Mouse (Mus musculus) layer of hippocampus, adult 6 months (tissue): Measurements from ENCODE around the gene Gjb3. TPM values are rescaled to one million over a fixed set of nuclear protein-coding genes. Genes with fewer than 3 reads are reported as not detected.

Experiments
- long read RNA-seq, 2 experiments: library from polyadenylated mRNA; unstranded; transcript quantifications; one replicate each; pipeline ENCODE4 v2.0.0; 2019 to 2020
- polyA plus RNA-seq: library from polyadenylated mRNA; unstranded; fragments of <200 nt; fragmentation: Nextera tagmentation; gene quantifications from 2 replicates; pipeline ENCODE4 v1.2.3, GENCODE M21; 2021

Gjb3 gene
- polyA plus RNA-seq = 0.09 and 0.16 TPM in 2 replicates
- long read RNA-seq, experiment 1, partial matches to known transcripts = 0 of 1 reads
- long read RNA-seq, experiment 1, other reads (novel, unspliced or antisense) = 0 of 1 reads
- long read RNA-seq, experiment 2, partial matches to known transcripts = 0 of 2 reads
- long read RNA-seq, experiment 2, other reads (novel, unspliced or antisense) = 0 of 2 reads

DNA sequence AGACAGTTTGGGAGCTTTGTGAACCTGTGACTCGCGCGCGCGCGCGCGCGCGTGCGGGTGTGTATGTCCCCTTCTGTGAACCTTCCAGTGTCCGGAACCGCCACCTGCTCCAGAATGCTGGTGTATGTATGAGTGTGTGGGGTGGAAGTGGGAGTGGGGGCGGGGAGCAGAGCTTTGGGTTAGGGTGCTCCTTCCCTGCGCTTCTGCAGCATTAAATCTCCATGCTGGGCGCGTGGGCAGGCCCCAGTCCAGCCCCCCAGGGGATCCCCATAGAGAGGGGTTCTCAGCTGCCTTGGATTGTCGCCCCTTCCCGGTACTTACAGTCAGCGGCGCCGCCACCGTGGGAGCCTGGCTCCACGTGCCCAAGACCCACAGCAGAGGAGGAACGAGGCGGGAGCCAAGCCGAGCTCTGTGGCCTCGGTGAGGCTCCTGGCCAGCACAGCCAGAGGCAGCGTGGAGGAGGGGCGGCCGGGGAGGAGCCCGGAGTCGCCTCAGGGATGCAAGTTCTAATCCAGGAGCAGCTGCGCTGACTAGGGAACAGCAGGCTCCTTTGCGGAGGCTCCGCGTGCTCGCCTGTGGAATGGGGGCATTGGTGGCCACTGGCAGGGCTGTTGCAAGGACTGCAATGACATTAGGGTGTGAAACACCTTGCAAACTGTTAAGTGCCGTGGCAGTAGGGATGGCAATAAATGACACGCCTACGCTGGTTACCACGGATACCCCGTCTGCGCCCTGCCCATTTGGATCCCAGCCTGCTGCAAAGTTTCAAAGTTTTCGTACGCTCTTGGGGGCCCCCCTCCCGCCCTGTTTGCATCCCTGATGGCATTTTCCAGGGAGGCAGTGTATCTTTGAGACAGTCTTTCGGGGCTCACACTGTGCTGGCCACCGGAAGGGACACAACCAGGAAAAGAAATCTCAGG, at the start of gene Gjb3:
TSS of gene Gjb3 (minus strand) at position 664 of the 920 bp plus-strand sequence.

DNA sequence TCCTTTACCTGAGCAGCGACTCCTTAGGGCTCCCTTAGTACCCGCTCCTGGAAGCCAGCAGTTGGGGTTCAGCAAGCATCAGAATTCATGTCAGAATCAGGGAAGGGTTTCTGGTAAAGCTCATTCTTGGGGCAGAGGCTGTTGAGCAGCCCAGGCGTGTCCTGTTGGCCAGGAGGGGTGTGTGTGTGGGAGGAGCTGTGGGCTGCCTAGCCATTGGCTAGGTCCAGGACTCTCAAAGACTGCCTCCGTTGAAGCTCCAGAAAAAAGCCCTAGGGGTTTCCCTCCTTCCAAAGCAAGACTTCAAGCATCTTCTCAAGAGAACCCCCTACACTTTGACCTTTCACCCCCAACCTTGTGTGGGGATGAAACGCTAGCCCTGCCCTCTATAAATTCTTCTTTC, 27.4 kb upstream of the Gjb3 start, which contains the start of gene Gjb5:
TSS of gene Gjb5 (minus strand) at position 164 of the 400 bp plus-strand sequence.

DNA sequence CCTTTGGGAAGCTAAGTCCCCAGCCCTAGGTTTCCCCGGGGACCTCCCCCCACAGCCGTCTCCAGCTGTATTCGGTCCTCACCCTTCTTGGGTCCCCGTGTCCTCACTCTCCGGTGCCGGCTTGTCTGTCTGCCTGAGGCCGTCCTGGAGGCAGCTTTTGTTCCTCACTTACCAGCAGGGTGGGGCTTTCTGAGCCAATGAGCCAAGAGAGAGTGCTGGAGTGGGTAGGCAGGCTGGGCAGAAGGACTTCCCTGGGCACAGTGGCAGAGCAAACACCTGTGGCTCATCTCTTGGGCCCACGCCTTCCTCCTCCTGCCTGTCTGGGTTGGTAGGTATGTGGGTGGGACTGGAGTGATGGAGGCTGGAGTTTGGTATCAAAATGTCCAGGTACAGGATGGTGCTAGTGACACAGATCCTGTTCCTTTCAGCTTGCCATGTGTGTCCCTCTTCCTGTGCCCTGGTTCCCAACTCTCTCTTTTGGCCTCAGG, 23.4 kb upstream of the Gjb3 start, which contains the start of gene Gjb4:
TSS of gene Gjb4 (minus strand) at position 131 of the 488 bp plus-strand sequence.

DNA sequence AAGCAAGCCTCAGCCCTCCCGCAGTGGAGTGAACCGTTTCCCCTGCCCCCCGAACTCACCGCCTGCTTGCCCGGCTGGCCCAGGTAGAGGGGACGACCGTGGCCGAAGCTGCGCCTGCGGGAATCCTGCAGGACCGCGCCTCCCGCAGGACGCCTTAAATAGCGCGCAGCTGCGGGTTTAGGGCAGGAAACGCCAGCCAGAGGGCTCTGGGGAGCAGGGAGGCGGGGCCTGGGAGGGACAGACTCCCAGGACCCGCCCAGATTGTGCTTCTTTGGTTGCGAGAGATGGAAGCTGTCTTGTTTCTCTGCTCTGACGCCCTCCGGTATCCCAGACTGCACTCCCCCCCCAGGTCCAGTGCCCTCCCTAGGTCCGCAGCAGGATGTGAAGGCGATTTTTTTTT, 16.8 kb downstream of the Gjb3 start, which contains the start of gene Gja4:
TSS of gene Gja4 (minus strand) at position 179 of the 400 bp plus-strand sequence.

Other genes starting within 250 kb of the Gjb3 start
- gene Tmem35b, start 207.2 kb downstream of the Gjb3 start, polyA plus RNA-seq = 4.1 and 4.9 TPM in 2 replicates
- 12.6 and 16.3 TPM in 2 replicates for gene Dlgap3, start 161.6 kb downstream of the Gjb3 start, polyA plus RNA-seq
- gene Smim12, start 87.1 kb downstream of the Gjb3 start, polyA plus RNA-seq = 176 and 180 TPM in 2 replicates
- gene Gja4, start 16.8 kb downstream of the Gjb3 start, polyA plus RNA-seq = 3.0 and 4.0 TPM in 2 replicates
- gene Gjb4, start 23.2 kb upstream of the Gjb3 start, polyA plus RNA-seq = 0.13 TPM in 1 of 2 replicates, not detected in the other
- 0.08 TPM in 1 of 2 replicates, not detected in the other for gene Gjb5, start 27.3 kb upstream of the Gjb3 start, polyA plus RNA-seq